Mouse (Mus musculus) NIH3T3 (cell line): ENCODE data around the gene Nbeal2.

Experiments used
- DNase-seq: peaks from one replicate; pipeline ENCODE4 v3.0.0-alpha.2; 2012; ENCODE audit warnings: low read depth

Nbeal2 gene

DNA sequence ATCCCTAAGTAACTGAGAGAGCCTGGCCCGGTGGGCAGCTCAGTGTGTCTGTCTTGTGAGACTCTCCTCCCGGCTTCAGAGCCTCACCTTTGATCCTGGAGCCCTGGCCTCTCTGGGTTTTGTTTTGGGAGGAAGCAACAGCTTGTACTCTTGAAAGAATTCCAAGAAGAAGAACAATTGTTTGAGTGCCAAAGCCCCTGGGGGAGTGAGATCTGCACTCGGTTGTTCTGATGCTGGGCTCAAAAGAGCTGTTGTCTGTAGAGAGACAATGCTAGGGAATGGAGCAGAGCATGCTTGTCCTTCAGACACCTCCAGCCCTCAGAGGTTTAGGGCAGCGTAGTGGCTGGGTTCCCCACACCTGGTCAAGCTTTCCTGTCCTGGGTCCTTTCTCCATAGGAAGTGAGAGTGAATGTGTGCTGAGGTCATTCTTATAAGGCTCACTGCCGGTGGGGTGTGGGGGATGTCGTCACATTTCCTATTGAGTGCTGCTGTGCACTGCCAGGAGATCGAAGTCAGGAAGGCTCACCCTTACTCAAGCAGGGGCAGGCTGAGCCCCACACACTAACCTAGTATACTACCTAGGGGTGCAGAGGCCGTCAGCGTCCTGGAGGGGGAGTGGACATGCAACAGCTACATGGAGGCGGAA, 19.3 kb upstream of the Nbeal2 start:
- DNase-seq, result no peak

DNA sequence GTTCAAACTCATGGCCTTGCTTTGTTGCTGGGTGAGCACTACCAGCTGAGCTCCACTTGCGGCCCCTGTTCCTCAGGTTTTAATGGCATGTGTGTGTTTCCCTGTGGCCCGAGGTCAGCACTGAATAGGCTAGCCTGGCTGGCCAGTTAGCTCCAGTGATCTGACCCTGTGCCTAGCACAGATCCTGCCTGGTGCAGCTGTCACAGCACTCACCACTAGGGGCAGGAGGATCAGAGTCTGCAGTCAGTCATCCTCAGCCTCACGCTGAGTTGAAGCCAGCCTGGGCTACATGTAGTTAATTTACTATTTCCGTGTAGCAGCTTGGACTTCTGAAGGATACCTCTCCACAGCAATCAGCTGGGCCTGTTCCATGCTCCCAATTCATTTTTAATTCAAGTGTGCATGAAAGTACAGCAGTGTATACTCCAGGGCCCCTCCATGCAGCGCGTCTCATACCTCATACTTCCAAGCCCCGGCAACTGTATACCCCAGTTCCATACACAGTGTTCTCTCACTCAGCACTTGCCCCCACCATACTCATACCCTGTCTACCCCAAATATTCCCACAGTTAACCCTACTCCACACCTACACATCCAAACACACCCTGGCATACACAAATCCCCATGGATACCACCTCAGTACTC, 18.6 kb upstream of the Nbeal2 start:
- no peak for DNase-seq

DNA sequence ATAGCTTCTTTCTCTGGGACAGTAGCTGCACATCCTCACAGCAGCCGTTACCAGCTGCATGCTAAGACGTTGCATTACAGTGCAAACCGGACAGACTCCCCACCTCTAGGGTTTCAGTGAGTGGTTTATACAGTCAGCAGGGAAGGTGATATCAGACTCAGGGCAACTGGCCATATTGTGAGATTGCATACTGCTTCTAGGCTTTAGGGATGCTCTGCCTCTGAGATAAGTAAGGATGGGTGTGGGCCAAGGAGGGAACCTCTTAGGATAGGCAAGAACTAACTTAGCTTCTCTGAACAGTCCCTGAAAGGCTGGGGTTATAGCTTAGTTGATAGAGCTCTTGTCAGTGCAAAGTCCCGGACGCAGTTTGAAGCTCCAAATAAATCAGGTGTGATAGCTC, 15.8 kb upstream of the Nbeal2 start:
- DNase-seq, result no peak

DNA sequence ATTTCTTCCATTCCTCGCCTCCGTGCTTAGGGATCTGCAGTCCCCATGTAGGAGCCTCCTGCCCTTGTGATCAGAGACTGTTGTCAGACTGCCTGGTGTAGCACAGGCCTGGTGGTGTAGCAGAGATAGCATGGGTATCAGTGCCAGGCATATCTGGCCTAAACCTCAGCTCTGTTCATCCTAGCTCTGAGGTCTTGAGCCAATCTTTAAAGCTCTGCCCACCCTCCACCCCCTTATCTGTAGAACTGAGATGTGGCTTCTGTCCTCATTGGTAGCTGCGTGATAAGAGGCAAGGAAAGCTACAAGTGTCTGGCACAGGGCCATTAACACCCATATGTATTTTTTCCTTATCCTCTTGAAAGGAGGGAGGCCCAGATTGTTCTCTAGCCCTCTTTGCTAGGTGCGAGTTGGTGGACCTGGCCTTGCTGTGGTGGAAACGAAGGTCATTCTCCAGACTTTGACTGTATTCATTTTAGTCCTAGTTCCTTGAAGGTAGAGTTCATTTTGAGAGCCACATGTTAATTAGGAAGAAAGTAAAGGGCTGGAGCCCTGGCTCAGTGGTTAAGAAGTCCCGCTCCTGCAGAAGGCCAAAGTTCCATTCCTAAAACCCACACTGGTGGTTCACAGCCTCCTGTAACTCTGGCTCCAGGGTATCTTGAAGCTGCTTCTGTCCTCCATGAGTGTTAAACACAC, 14.8 kb upstream of the Nbeal2 start:
- no peak for DNase-seq

DNA sequence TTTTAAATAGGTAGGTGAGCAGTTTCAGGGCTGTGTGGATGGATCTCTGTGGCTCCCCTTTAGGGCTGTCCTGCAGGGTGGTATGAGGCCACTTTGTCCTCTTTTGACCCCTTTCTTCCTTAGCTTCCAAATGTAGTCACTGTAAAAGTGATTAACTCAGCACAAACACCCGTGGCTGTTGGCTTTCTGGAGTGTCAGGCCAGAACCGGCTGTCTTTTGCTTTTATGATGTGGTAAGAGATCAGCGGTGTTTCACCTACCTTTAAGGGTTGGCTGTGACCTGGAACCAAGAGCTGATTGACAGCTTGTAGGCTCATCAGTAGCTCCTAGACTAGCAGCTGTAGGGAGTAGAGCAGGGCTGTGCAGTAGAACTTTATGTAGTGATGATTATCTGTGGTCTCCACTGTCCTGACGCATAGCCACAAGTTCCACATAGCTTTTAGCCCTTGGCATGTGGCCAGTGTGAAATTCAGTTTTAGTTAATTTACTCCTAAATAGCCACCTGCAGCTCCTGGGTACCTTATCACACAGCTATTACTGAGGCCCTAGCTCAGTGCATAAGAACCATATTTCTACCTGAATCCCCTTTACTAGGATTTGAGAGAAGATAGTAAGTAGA, 13.4 kb upstream of the Nbeal2 start:
- DNase-seq, result no peak

DNA sequence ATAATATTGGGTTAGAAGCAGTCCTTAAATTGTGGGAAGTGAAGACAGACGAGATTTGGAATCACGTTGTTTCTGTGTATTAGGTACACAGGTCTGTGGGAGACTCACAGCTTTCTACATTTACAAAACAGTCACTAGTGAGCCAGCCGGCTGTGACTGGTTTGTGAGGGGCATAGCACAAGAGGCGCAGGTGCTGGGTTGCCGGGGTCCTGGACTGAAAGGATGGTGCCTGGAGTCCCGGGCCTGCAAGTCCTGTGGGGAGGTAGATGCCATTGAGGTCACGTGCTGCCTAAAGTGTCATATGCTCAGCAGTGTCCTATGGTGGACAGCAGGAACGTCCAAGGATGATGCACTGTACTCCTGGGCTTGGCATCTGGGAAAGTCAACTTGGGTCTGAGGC, 12.4 kb upstream of the Nbeal2 start:
- DNase-seq, result no peak

DNA sequence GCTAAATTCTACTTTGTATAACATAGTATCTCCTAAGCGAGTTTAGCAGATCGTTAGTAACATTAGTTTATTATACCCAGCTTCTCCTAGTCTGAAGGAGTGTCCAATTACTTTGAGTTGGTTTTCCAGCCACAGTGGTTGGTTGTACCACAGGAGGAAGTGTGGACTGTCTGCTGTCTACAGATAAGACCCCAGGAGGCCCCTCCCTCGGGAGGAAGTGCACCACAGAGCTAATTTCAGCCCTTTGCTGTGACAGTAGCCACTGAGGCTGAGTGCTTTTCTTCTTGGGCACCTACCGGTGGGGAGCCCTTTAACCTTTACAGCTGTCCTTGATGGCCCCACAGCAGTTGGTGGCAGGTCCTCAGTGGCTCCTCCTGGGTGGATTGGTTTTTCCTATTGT, 12.0 kb upstream of the Nbeal2 start:
- DNase-seq, result no peak

DNA sequence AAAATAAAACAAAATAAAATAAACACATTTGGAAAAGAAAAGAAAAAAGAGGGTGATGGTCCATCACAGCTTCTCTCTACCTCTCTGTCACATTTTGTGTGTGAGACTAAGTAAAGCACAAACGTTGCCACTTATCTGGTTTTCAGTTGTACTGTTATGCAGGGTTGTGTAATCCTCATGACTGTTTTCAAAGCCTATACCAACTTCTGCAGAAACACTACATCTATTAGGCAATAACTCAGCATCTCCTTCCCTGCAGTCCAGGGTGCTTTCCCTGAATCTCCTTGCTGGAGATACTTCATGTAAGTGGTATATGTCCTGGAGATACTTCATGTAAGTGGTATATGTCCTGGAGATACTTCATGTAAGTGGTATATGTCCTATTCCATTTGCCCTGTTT, 8.9 kb upstream of the Nbeal2 start:
- no peak for DNase-seq

DNA sequence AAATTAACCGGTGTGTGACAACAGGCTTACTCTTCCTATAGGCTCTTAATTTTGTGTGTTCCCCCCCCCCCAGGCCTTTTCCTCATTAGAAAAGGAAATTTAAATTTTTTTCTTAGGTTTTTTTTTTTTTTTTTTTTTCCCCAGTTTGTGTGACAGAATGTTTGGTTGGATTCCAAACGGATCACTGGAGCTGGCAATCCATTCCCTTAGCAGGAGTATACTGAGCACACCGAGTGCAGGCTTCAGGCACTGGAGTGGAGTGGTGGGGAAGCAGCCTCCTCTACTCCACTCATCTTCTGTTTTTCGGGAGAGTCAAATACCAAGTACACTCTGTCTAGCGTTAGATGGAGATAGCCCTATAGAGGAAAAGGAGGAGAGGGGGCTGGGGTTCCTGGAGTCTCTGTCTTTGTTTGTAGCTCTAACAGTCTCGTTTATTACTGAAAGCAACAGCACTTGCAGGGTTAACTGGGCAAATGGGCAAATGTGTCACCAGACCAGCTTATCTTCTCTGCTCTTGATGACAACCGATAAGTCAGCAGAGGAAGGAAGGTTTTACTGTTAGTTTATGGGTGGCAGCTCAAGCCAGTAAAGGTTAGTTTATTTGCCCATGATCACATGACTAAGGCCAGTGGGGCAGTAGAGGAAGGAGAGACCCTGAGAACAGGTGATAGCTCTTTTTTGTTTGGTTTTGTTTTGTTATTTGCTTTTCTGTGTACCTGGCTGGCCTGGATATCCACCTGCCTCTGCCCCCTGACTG, 7.1 kb upstream of the Nbeal2 start:
- no peak for DNase-seq

DNA sequence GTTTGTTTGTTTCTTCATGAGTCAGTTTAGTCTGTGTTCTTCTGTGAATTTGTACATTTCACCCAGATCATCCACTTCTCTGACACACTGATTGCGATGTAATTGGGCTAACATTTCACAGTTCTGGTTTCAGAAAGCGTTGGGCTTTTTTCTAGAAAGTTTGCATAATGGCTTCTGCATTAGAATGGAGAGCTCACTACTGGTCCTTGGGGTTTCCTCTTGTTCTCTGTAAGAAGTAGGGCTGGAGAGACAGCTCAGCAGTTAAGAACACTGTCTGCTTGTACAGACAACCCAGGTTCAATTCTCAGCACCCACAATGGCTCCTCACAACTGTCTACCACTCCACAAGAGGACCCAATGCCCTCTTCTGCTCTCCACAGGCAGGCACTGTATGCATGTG, 6.2 kb upstream of the Nbeal2 start:
- DNase-seq, result no peak

DNA sequence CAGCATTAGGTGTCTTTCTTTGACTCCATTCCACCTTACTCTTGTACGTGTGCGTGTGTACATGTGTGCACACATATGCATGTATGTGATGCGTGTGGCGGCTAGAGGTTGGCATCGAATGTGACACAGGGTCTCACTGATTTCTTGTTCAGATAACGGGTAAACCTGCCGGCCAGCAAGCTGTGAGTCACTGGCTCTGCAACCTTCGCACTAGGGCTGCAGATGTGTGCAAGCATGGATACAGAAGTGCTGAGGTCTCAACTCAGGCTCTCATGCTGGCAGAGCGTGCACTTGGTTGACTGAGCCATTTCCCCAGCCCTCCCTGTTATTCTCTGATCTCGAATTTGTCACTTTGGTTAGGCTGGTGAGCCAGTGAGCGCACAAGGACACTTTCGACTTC, 5.6 kb upstream of the Nbeal2 start:
- DNase-seq, result no peak

DNA sequence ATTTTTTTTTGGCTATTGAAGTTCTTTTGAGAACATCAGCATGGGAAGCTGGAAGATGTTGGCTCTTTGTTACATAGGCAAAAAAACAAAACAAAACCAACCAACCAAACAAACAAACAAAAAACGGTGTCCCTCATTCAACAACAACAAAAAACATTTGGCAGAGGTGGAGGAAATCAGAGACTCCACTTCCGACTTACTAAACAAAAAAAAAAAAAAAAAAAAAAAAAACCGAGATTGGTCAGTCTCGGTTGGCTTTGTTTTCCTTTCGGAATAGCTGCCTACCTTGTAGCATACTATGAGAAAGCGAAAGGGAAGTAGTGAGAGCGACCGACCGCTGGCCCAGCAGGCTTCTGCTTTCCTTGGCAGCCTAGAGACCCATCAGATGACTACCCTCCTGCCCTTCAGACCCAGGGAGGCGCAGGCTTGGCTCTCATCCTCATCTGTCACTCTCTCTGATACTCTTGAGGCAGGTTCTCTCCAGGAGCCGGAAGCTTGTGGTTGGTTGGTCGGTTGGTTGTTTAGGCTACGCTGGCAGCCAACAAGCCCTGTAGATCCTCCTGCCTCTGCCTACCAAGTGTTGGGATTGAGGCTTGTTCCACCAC, 3.6 kb upstream of the Nbeal2 start:
- DNase-seq, result no peak

DNA sequence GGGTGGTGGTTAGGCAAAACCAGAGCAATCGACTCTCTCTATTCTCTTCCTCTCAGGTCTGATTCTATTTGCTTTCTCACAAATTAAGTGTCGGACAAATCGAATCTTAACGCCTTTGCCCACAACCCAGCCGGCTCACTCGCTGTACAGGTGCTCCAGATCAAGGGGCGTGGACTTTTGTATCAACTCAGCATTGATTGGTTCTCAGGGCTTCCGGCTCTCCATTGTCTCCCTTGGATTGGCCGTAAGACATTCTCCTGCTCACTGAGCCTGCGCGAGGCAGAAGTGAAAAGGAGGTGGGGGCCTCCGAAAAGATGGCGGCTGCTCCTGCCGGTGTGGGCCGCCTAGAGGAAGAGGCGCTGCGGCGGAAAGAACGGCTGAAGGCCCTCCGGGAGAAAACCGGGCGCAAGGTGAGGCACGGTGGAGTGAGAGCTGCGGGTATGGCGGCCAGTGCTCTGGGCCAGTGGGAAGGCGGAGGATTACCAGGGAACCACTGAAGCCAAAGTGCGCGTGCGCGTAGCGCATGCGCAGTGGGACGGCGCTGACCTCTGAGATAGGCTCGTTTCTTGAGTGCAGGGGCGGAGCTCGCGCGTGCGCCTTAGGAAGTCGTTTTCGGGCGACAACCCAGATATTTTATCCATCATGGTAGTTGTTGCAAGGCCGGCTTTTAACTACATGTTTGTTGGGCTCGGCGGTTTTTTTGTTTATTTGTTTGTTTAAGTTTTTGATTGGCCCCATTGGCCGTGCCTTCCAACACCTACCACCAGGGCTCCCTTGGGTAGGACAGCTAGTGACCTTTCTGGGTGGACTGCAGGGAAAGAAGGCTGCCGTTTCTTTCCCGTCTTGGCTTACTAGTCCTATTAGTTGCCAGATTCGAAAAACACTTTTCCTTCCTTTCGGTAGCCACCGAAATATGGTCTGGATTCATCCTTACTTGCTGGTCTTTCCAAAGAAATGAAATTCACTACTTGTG, 2.6 kb upstream of the Nbeal2 start, which contains the start of gene Ccdc12:
Gene Ccdc12, plus strand, starts transcription at position 255 of the 973 bp plus-strand sequence.
- peak; percentile 98 for DNase-seq

DNA sequence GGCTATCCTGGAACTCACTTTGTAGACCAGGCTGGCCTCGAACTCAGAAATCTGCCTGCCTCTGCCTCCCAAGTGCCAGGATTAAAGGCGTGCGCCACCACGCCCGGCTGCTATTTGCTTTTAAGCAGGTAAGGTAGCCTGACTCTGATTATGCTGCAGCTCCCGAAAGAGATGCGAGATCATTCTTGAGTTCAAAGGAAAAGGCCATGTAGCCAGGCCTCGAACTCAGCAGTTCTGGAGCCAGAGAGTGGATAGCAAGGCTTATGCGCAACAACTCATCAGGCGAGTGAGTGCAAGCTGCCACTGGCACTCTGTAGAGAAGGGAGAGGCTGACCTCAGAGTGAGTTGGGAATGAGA, 1.7 kb upstream of the Nbeal2 start:
- no peak for DNase-seq

DNA sequence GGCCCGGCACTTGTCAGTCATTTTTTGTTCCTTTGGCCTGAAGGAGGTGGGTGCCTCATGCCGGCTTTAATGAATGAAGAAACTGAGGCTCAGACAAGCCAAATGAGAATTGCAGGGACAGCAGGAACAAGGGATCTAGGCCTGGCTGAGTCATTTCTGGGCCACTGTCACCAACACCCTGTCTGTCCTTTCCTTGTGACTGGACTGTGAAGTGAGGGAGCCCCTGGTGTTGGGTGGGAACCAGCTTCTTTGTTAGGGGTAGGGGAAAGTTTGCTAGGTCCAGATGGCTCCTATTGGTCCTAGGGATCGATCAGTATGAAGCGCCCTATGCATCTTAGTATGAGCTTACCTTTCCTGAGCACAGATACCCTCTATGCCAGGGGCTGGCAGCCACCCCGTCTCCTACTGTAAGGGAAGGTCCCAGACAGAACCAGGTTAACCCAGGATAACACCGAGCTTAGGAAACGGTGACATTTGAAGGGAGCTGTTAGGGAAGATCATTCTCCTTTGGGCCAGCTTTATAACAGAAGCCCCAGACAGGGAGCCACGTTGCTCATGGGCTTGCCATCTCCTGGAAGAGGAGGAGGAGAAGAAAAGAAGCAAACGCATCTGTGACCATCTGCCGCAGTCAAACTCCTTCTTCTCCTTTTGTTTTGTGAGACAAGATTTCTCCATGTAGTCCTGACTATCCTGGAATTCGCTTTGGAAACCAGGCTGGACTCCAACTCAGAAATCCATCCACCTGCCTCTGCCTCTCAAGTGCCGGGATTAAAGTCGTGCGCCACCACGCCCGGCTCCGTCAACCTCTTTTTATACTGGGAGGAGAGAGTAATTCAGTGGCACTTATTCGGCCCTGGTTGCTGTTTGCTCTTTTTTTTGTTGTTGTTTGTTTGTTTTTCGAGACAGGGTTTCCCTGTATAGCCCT, 1.0 kb upstream of the Nbeal2 start:
- no peak for DNase-seq

DNA sequence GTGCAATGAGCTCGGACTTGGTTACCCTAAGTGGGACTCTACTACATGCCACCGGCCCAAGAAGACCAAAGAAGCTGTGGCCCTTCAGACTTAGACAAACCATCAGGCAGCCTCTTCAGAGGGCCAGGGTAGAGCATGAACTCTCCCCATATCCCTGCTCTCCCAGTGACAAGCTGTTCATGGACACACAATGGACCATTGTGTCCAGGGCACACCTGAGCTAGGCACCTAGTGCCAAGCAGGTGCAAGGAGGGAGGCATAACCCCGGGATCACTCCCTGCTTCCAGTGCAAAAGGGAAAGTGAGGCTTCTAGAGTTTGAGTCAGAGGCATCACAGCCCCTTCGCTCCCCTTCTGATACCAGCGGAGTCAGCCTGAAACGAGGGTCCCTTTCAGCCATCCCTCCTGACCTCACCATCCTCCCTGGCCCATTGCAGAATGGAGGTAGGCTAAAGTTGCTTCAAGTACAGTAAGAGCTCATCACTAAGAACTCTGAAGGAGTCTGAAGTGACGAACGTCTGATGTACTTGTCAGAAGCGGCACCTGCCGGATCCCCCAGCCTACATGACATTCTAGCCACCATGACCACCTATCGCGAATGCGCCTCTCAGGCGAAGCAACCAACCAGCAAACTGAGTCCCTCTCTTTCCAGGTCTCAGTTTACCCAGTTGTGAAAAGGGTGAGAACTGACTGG, 852 bp downstream of the Nbeal2 start:
- no peak for DNase-seq

DNA sequence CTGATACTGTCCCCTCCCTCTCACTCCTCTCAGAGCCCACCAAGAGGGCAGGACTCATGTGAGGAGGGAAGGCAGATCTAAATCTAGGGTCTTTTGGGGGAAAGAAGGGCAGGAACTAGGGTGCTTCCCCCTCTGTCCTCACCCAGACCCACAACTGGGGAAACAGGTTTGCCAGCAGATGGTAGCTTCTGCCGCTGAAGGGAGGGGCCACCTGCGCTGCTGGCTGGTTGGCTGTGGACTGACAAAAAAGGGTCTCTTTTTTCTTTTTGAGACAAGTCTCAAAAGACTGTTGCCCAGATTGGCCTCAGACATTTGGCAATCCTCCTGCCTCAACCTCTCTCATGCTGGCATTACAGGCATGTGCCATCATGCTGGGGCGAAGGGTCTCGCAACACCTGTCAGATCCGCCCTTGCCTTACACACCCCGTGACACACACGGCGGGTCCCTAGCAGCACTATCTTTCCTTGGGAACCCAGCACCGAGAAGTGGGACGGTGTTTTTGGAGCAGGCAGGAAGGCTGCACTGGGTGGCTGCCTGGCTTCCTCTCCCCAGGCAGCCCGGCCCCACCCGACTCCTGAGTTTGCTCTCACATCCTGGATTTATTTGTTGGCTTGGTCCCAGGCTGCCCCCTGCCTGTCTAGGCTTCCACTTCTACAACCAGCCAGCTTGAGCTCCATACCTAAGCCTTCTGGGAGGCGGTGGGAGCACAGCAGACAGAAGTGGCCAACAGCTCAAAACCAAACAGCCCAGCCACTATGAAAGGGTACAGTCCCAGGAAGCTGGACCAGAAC, 1.8 kb downstream of the Nbeal2 start:
- DNase-seq, result peak; percentile 15

DNA sequence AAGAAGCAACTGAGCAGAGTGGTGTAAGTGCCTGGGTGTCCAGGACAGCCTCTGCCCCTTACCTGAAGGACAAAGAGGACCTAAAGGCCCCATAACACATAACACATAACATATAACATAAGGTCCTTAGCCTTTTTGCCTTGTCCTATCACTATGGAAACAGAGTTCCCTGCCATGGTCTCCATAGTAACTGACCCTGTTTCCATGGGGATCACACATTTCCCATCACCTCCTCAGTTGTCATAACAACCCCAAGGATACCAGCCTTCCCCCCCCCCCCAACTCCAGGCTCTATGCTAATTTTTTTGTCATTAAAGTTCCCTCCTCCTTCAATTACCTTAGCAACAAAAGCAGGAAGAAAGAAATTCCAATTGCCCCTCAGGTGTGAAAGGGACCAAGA, 4.2 kb downstream of the Nbeal2 start:
- DNase-seq, result no peak
